Mouse (Mus musculus) lung, embryonic 14.5 days (tissue): ENCODE data around the gene C1qtnf5. TPM values are rescaled to one million over a fixed set of nuclear protein-coding genes. Genes with fewer than 3 reads are reported as not detected.

Source experiments
- ATAC-seq: fragments of 200-750 bp; cut with Nextera tagmentation; 2 replicates; pipeline ENCODE4 v1.8.0; 2017; ENCODE audit warnings: mild to moderate bottlenecking, moderate TSS enrichment, moderate library complexity; ENCODE audit not compliant: insufficient read depth
- DNase-seq: peaks from one replicate; pipeline ENCODE4 v3.0.0-alpha.2; 2015
- H3K27ac ChIP-seq: fragments of 300-500 bp; sonication (generic); 2 replicates; pipeline ENCODE4 v1.5.1; 2014; ENCODE audit warnings: low read depth, mild to moderate bottlenecking, moderate library complexity
- H3K27me3 ChIP-seq: fragments of 300-500 bp; sonication (generic); 2 replicates; pipeline ENCODE4 v1.6.1; 2014; ENCODE audit warnings: low read length, control low read depth; ENCODE audit not compliant: insufficient read depth
- H3K36me3 ChIP-seq: fragments of 300-500 bp; sonication (generic); 2 replicates; pipeline ENCODE4 v1.6.1; 2014; ENCODE audit warnings: control low read depth; ENCODE audit not compliant: insufficient read depth
- H3K4me1 ChIP-seq: fragments of 300-500 bp; sonication (generic); 2 replicates; pipeline ENCODE4 v1.6.1; 2014; ENCODE audit warnings: antibody characterized with exemption, control low read depth; ENCODE audit not compliant: insufficient read depth
- H3K4me2 ChIP-seq: fragments of 300-500 bp; sonication (generic); 2 replicates; pipeline ENCODE4 v1.6.1; 2014; ENCODE audit warnings: mild to moderate bottlenecking
- H3K4me3 ChIP-seq: fragments of 300-500 bp; sonication (generic); 2 replicates; pipeline ENCODE4 v1.5.1; 2014; ENCODE audit warnings: low read depth, low read length
- H3K9ac ChIP-seq: fragments of 300-500 bp; sonication (generic); 2 replicates; pipeline ENCODE4 v1.6.1; 2014
- H3K9me3 ChIP-seq: fragments of 300-500 bp; sonication (generic); 2 replicates; pipeline ENCODE4 v1.6.1; 2016; ENCODE audit warnings: low read depth, low read length, control low read depth
- CTCF ChIP-seq: IDR thresholded peaks from 2 replicates; pipeline ENCODE4 v1.5.1; 2016; ENCODE audit warnings: antibody characterized with exemption, low read depth
- WGBS: fragments of 180-500 bp; shearing (Covaris S2); extraction: QIAGEN DNeasy Blood & Tissue Kit; methylation state at CpG from one replicate; pipeline ENCODE4 v1.1.7; 2014; 5-methylcytosine and 5-hydroxymethylcytosine counted together
- polyA plus RNA-seq: library from polyadenylated mRNA; unstranded; fragments of >200 nt; fragmentation: Nextera tagmentation; extraction: Ambion mirVana; gene quantifications from 2 replicates; pipeline ENCODE4 v1.2.1, GENCODE M21; 2014

Gene C1qtnf5
- polyA plus RNA-seq, 1 experiment from 2014 or later: 5.0 TPM

GRCm38 (mm10) chr9:44135731-44136411, 28.8 kb downstream of the C1qtnf5 start:
- no peak for TF ChIP-seq CTCF
- WGBS: 31% methylated on average over 7 of the region's 7 CpGs
- peak overlapping the region; percentile 81 for H3K27ac ChIP-seq
- H3K4me3 ChIP-seq: peak overlapping the region; percentile 61
- H3K4me2 ChIP-seq: peak overlapping the region; percentile 89
- DNase-seq: peak; percentile 56
- H3K27me3 ChIP-seq: peaks cover 8% of the 10 kb centered on the region
- ATAC-seq: peak; percentile 22; the same call in 1 of the 2 replicates
- peak overlapping the region; percentile 68 for H3K9ac ChIP-seq
- peaks cover 37% of the 10 kb centered on the region for H3K36me3 ChIP-seq
- no peaks in the 10 kb centered on the region for H3K9me3 ChIP-seq
- H3K4me1 ChIP-seq: peaks cover 13% of the 10 kb centered on the region

GRCm38 (mm10) chr9:44137846-44138245, 30.8 kb downstream of the C1qtnf5 start:
- TF ChIP-seq CTCF: no peak
- H3K4me1 ChIP-seq: peaks cover 13% of the 10 kb centered on the region
- H3K36me3 ChIP-seq: peaks cover 55% of the 10 kb centered on the region
- no peak overlapping the region for H3K9ac ChIP-seq
- ATAC-seq (no peak), DNase-seq (no peak)
- peaks cover 8% of the 10 kb centered on the region for H3K27me3 ChIP-seq
- 22% methylated on average over 4 of the region's 4 CpGs for WGBS
- no peak overlapping the region for H3K4me2 ChIP-seq
- no peak overlapping the region for H3K4me3 ChIP-seq
- no peaks in the 10 kb centered on the region for H3K9me3 ChIP-seq
- no peak overlapping the region for H3K27ac ChIP-seq

GRCm38 (mm10) chr9:44141951-44142350, 34.9 kb downstream of the C1qtnf5 start:
- DNase-seq (no peak), ATAC-seq (no peak)
- Histone ChIP-seq H3K4me2 (no peak overlapping the region), H3K9ac (no peak overlapping the region; the same call in 1 of the 2 replicates), H3K9me3 (no peaks in the 10 kb centered on the region), H3K4me3 (no peak overlapping the region), H3K36me3 (peaks cover 80% of the 10 kb centered on the region), H3K4me1 (no peaks in the 10 kb centered on the region), H3K27ac (no peak overlapping the region), H3K27me3 (no peaks in the 10 kb centered on the region)
- 65% methylated on average over 5 of the region's 5 CpGs for WGBS
- no peak for TF ChIP-seq CTCF

- no peaks in the 10 kb centered on the region for H3K9me3 ChIP-seq
- 83% methylated on average over 5 of the region's 5 CpGs for WGBS
- no peak overlapping the region for H3K4me2 ChIP-seq
- no peak overlapping the region for H3K9ac ChIP-seq
- no peak for TF ChIP-seq CTCF
- H3K27me3 ChIP-seq: no peaks in the 10 kb centered on the region
- no peak for ATAC-seq
- H3K36me3 ChIP-seq: peaks cover 82% of the 10 kb centered on the region
- no peak overlapping the region for H3K4me3 ChIP-seq
- H3K4me1 ChIP-seq: no peaks in the 10 kb centered on the region
- no peak overlapping the region for H3K27ac ChIP-seq
- no peak for DNase-seq
Measured at GRCm38 (mm10) chr9:44143421-44143820, 36.4 kb downstream of the C1qtnf5 start.

- peak; percentile 52; the same call in 1 of the 2 replicates for ATAC-seq
Measured at GRCm38 (mm10) chr9:44144023-44144717, 37.1 kb downstream of the C1qtnf5 start.

GRCm38 (mm10) chr9:44144718-44145060, 37.6 kb downstream of the C1qtnf5 start:
- H3K36me3 ChIP-seq: peaks cover 82% of the 10 kb centered on the region
- no peak for ATAC-seq
- TF ChIP-seq CTCF: no peak

More at GRCm38 (mm10) chr9:44144023-44144717, 37.1 kb downstream of the C1qtnf5 start:
- DNase-seq: peak; percentile 50
- H3K27me3 ChIP-seq: no peaks in the 10 kb centered on the region
- no peak overlapping the region for H3K9ac ChIP-seq
- TF ChIP-seq CTCF: peak; percentile 15
- no peak overlapping the region for H3K27ac ChIP-seq
- no peak overlapping the region for H3K4me3 ChIP-seq
- H3K4me1 ChIP-seq: no peaks in the 10 kb centered on the region
- peaks cover 82% of the 10 kb centered on the region for H3K36me3 ChIP-seq
- WGBS: 38% methylated on average over 7 of the region's 8 CpGs
- H3K9me3 ChIP-seq: no peaks in the 10 kb centered on the region
- H3K4me2 ChIP-seq: no peak overlapping the region

GRCm38 (mm10) chr9:44147290-44147689, 40.2 kb downstream of the C1qtnf5 start:
- Histone ChIP-seq H3K36me3 (peaks cover 74% of the 10 kb centered on the region), H3K4me2 (no peak overlapping the region), H3K9ac (no peak overlapping the region), H3K4me3 (no peak overlapping the region), H3K9me3 (no peaks in the 10 kb centered on the region), H3K4me1 (no peaks in the 10 kb centered on the region), H3K27ac (no peak overlapping the region), H3K27me3 (no peaks in the 10 kb centered on the region)
- peak; percentile 39 for DNase-seq
- ATAC-seq: no peak
- peak; percentile 51 for TF ChIP-seq CTCF
- WGBS: 48% methylated on average over 3 of the region's 3 CpGs

More at GRCm38 (mm10) chr9:44144718-44145060, 37.6 kb downstream of the C1qtnf5 start:
- Histone ChIP-seq H3K9me3 (no peaks in the 10 kb centered on the region), H3K27me3 (no peaks in the 10 kb centered on the region), H3K4me1 (no peaks in the 10 kb centered on the region), H3K9ac (no peak overlapping the region), H3K4me3 (no peak overlapping the region), H3K4me2 (no peak overlapping the region), H3K27ac (no peak overlapping the region; the same call in 1 of the 2 replicates)
- no peak for DNase-seq

Other genes starting within 250 kb of the C1qtnf5 start
- 0.46 and 0.70 TPM in 2 replicates for gene Thy1, start 63.9 kb upstream of the C1qtnf5 start, polyA plus RNA-seq
- gene Usp2, start 40.2 kb upstream of the C1qtnf5 start, polyA plus RNA-seq: 7.5 and 8.8 TPM in 2 replicates
- gene Mfrp, start 5.5 kb upstream of the C1qtnf5 start, polyA plus RNA-seq: 0.07 and 0.11 TPM in 2 replicates
- gene Gm49380, start 6.3 kb downstream of the C1qtnf5 start, polyA plus RNA-seq: 0.08 and 0.32 TPM in 2 replicates
- 85.6 and 89.2 TPM in 2 replicates for gene Rnf26, start 6.3 kb downstream of the C1qtnf5 start, polyA plus RNA-seq
- 84.9 and 87.7 TPM in 2 replicates for gene Mcam, start 27.2 kb downstream of the C1qtnf5 start, polyA plus RNA-seq
- gene Cbl, start 126.8 kb downstream of the C1qtnf5 start, polyA plus RNA-seq: 20.9 and 21.9 TPM in 2 replicates
- not detected in 2 replicates for gene Ccdc153, start 133.4 kb downstream of the C1qtnf5 start, polyA plus RNA-seq
- 0.11 and 0.13 TPM in 2 replicates for gene Pdzd3, start 144.2 kb downstream of the C1qtnf5 start, polyA plus RNA-seq
- gene Nlrx1, start 161.4 kb downstream of the C1qtnf5 start, polyA plus RNA-seq: 9.2 and 9.6 TPM in 2 replicates
- 2.4 and 2.7 TPM in 2 replicates for gene Abcg4, start 181.4 kb downstream of the C1qtnf5 start, polyA plus RNA-seq
- gene Hinfp, start 198.4 kb downstream of the C1qtnf5 start, polyA plus RNA-seq: 19.1 and 20.1 TPM in 2 replicates
- 6.7 and 8.6 TPM in 2 replicates for gene C2cd2l, start 213.0 kb downstream of the C1qtnf5 start, polyA plus RNA-seq
- 41.0 and 43.4 TPM in 2 replicates for gene Dpagt1, start 218.8 kb downstream of the C1qtnf5 start, polyA plus RNA-seq
- 391 and 419 TPM in 2 replicates for gene H2afx, start 227.4 kb downstream of the C1qtnf5 start, polyA plus RNA-seq
- gene Hmbs, start 237.0 kb downstream of the C1qtnf5 start, polyA plus RNA-seq: 128 and 131 TPM in 2 replicates